30 mouse cellular contexts compared by ENCODE assay signal in the genomic region with DNA sequence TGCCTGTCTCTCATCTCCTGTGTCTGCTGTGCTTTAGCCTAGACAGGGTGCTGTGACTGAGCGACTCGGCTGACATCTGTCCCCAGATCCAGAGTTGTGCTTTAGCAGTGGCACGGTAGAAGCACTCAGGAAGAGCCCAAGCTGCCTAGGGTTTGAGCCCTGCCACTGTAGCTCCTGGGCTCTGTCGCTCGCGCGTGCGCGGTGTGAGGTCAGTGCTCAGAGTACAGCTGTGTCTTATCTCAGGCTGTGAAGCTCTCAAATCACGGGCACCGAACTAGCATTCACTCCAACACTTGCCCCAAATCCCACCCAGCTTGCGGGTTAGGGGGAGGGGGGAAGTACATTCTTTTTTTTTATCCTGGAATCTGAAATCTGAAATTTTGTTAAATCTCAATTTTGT. TPM values are rescaled to one million over a fixed set of nuclear protein-coding genes. Genes with fewer than 3 reads are reported as not detected.
DNase-seq lines count a peak whose midpoint lies in the region; ATAC-seq lines count a peak whose summit lies in the region.
"Had no signal": no experiment of that assay in that cellular context is flagged by ENCODE, and none has a peak within 500 bp of the region (broad histone marks: within the 10 kb centered on the region; RNA-seq: fewer than 3 reads in every experiment).

No protein-coding gene starts in this region.

- no peak overlapping the region for H3K4me2 ChIP-seq in liver, embryonic 11.5 days
- H3K4me2 ChIP-seq in midbrain, embryonic 12.5 days (replicated peaks): no peak overlapping the region
- H3K4me2 ChIP-seq: forebrain, embryonic 13.5 days; hindbrain, embryonic 14.5 days; limb, embryonic 15.5 days; liver, embryonic 15.5 days; midbrain, embryonic 15.5 days; neural tube, embryonic 12.5 days had no signal

- H3K4me1 ChIP-seq in liver, embryonic 11.5 days (replicated peaks; ENCODE audit: control insufficient read depth, insufficient read depth, low read length): no peaks in the 10 kb centered on the region
- peaks cover 4% of the 10 kb centered on the region; the same call in 1 of the 2 replicates for H3K4me1 ChIP-seq in midbrain, embryonic 12.5 days
- no peaks in the 10 kb centered on the region for H3K4me1 ChIP-seq in midbrain, embryonic 10.5 days
- H3K4me1 ChIP-seq: limb, embryonic 10.5 days; liver, embryonic 15.5 days; midbrain, embryonic 15.5 days had no signal

- DNase-seq in liver (peak; percentile 18), R1 (ENCODE audit: low read depth, low spot score) (peak; percentile 61)
- DNase-seq in liver, embryonic 11.5 days (ENCODE audit: low spot score): no peak
- no peak for DNase-seq in midbrain, embryonic 10.5 days (ENCODE audit: low spot score)
- DNase-seq in spleen, postnatal 14 days (ENCODE audit: low spot score in 2 of 2): no peak
- DNase-seq: adrenal gland, postnatal 14 days; B cell, adult 2 months; cerebellum, adult 11 months; cerebellum, adult 9-10 months; cerebellum, postnatal 36 days; gastrocnemius, postnatal 10 days; heart, postnatal 36 days; kidney, adult 9 months; kidney, postnatal 10 days; layer of hippocampus, adult 9-11 months; right cerebral cortex, postnatal 4 days had no signal

- H3K36me3 ChIP-seq in liver, embryonic 11.5 days (ENCODE audit: control insufficient read depth, insufficient read depth, low read length): no peaks in the 10 kb centered on the region
- no peaks in the 10 kb centered on the region for H3K36me3 ChIP-seq in midbrain, embryonic 12.5 days
- no peaks in the 10 kb centered on the region for H3K36me3 ChIP-seq in midbrain, embryonic 10.5 days
- H3K36me3 ChIP-seq: G1E; limb, embryonic 10.5 days; limb, embryonic 15.5 days; liver, embryonic 15.5 days; midbrain, embryonic 15.5 days; neural tube, embryonic 12.5 days had no signal

- H3K9me3 ChIP-seq in liver, embryonic 11.5 days (ENCODE audit: control insufficient read depth, low read length): no peaks in the 10 kb centered on the region
- H3K9me3 ChIP-seq in midbrain, embryonic 12.5 days: no peaks in the 10 kb centered on the region
- no peaks in the 10 kb centered on the region for H3K9me3 ChIP-seq in midbrain, embryonic 10.5 days (replicated peaks)
- H3K9me3 ChIP-seq: forebrain, embryonic 13.5 days; G1E; limb, embryonic 10.5 days; limb, embryonic 15.5 days; liver, embryonic 15.5 days; midbrain, embryonic 15.5 days; neural tube, embryonic 12.5 days had no signal

- WGBS in liver, embryonic 11.5 days: 58% methylated on average over 12 of the region's 12 CpGs
- WGBS in midbrain, embryonic 12.5 days: 75% methylated on average over 12 of the region's 12 CpGs
- 70% methylated on average over 12 of the region's 12 CpGs for WGBS in midbrain, embryonic 10.5 days

- no peak overlapping the region for H3K9ac ChIP-seq in liver, embryonic 11.5 days (ENCODE audit: low read depth, low read length)
- 0 out of 2 replicates have a peak overlapping the region, but pooled peaks have one; percentile 24 for H3K9ac ChIP-seq in midbrain, embryonic 12.5 days (replicated peaks)
- H3K9ac ChIP-seq: forebrain, embryonic 13.5 days; hindbrain, embryonic 14.5 days; limb, embryonic 15.5 days; liver, embryonic 15.5 days; midbrain, embryonic 15.5 days; neural tube, embryonic 12.5 days had no signal

- no peak overlapping the region for H3K27ac ChIP-seq in liver, embryonic 11.5 days (ENCODE audit: low read depth, low read length)
- H3K27ac ChIP-seq in midbrain, embryonic 12.5 days (replicated peaks): no peak overlapping the region
- H3K27ac ChIP-seq in midbrain, embryonic 10.5 days (replicated peaks): no peak overlapping the region
- H3K27ac ChIP-seq: forebrain, embryonic 13.5 days; hindbrain, embryonic 14.5 days; limb, embryonic 10.5 days; limb, embryonic 15.5 days; liver, embryonic 15.5 days; midbrain, embryonic 15.5 days; neural tube, embryonic 12.5 days had no signal

- no peak overlapping the region for H3K4me3 ChIP-seq in liver, embryonic 11.5 days (ENCODE audit: low read depth, low read length)
- no peak overlapping the region for H3K4me3 ChIP-seq in midbrain, embryonic 12.5 days
- no peak overlapping the region for H3K4me3 ChIP-seq in midbrain, embryonic 10.5 days
- H3K4me3 ChIP-seq: forebrain, embryonic 13.5 days; limb, embryonic 10.5 days; limb, embryonic 15.5 days; liver, embryonic 15.5 days; midbrain, embryonic 15.5 days; neural tube, embryonic 12.5 days had no signal

- ATAC-seq in liver, embryonic 11.5 days (replicated peaks; ENCODE audit: low FRiP score): no peak
- ATAC-seq in midbrain, embryonic 12.5 days (ENCODE audit: low FRiP score, low read depth): no peak
- ATAC-seq: forebrain, embryonic 13.5 days; intestine, postnatal 0 days; midbrain, embryonic 15.5 days had no signal

- H3K27me3 ChIP-seq in liver, embryonic 11.5 days (replicated peaks; ENCODE audit: control insufficient read depth, insufficient read depth, low read length): no peaks in the 10 kb centered on the region
- no peaks in the 10 kb centered on the region for H3K27me3 ChIP-seq in midbrain, embryonic 12.5 days
- H3K27me3 ChIP-seq in midbrain, embryonic 10.5 days (ENCODE audit: low read depth, poor library complexity, severe bottlenecking): no peaks in the 10 kb centered on the region
- H3K27me3 ChIP-seq: forebrain, embryonic 13.5 days; limb, embryonic 15.5 days; midbrain, embryonic 15.5 days; neural tube, embryonic 12.5 days had no signal

RNA-seq across cellular contexts. Expression of gene 1500011B03Rik, which starts 13.6 kb away (rescaled TPM):
- polyA plus RNA-seq in liver, embryonic 11.5 days (2014; fragmentation: Nextera tagmentation; extraction: Ambion mirVana): 70.3 and 75.6 TPM in 2 replicates
- 154 and 167 TPM in 2 replicates for polyA plus RNA-seq in midbrain, embryonic 12.5 days (2016; fragmentation: Nextera tagmentation; extraction: Ambion mirVana)
- 133 and 143 TPM in 2 replicates for polyA plus RNA-seq in midbrain, embryonic 10.5 days (2016; fragmentation: Nextera tagmentation; extraction: Ambion mirVana)

RNA-seq across cellular contexts. Expression of gene 4930519G04Rik, which starts 16.6 kb away (rescaled TPM):
- not detected in 2 replicates for polyA plus RNA-seq in liver, embryonic 11.5 days (2014; fragmentation: Nextera tagmentation; extraction: Ambion mirVana)
- not detected in 2 replicates for polyA plus RNA-seq in midbrain, embryonic 12.5 days (2016; fragmentation: Nextera tagmentation; extraction: Ambion mirVana)
- polyA plus RNA-seq in midbrain, embryonic 10.5 days (2016; fragmentation: Nextera tagmentation; extraction: Ambion mirVana): not detected in 2 replicates
- polyA plus RNA-seq: embryonic facial prominence, embryonic 11.5 days; forebrain, embryonic 13.5 days; G1E; gonadal fat pad, adult 2 months; heart, embryonic 16.5 days; hindbrain, embryonic 14.5 days; intestine, postnatal 0 days; limb, embryonic 10.5 days; limb, embryonic 15.5 days; liver, embryonic 15.5 days; midbrain, embryonic 15.5 days; neural tube, embryonic 12.5 days had no signal

RNA-seq across cellular contexts. Expression of gene Gm9936, which starts 21.6 kb away (rescaled TPM):
- polyA plus RNA-seq in liver, embryonic 11.5 days (2014; fragmentation: Nextera tagmentation; extraction: Ambion mirVana): 0.12 TPM in 1 of 2 replicates, not detected in the other
- polyA plus RNA-seq in midbrain, embryonic 12.5 days (2016; fragmentation: Nextera tagmentation; extraction: Ambion mirVana): 0.47 and 0.71 TPM in 2 replicates
- 0.16 and 0.57 TPM in 2 replicates for polyA plus RNA-seq in midbrain, embryonic 10.5 days (2016; fragmentation: Nextera tagmentation; extraction: Ambion mirVana)
- polyA plus RNA-seq: G1E; gonadal fat pad, adult 2 months; heart, embryonic 16.5 days; limb, embryonic 10.5 days; liver, embryonic 15.5 days; spleen, adult 2 months had no signal

RNA-seq across cellular contexts. Expression of gene Oasl2, which starts 59.9 kb away (rescaled TPM):
- polyA plus RNA-seq in liver, embryonic 11.5 days (2014; fragmentation: Nextera tagmentation; extraction: Ambion mirVana): 4.1 and 4.4 TPM in 2 replicates
- 1.4 and 2.0 TPM in 2 replicates for polyA plus RNA-seq in midbrain, embryonic 12.5 days (2016; fragmentation: Nextera tagmentation; extraction: Ambion mirVana)
- polyA plus RNA-seq in midbrain, embryonic 10.5 days (2016; fragmentation: Nextera tagmentation; extraction: Ambion mirVana): 0.54 and 0.88 TPM in 2 replicates
- polyA plus RNA-seq: G1E had no signal

Comparison
In these comparisons a context has a peak if more than half of its experiments do, and no peak if none do; other contexts are left out.
1. DNase-seq: peak in liver (single experiment) and R1 (single experiment); none in liver, embryonic 11.5 days (single experiment), midbrain, embryonic 10.5 days (single experiment) and spleen, postnatal 14 days (0 of 2).